Mouse (Mus musculus) C2C12 (cell line): Measurements from ENCODE around the gene Fkbp7. TPM values are rescaled to one million over a fixed set of nuclear protein-coding genes. Genes with fewer than 3 reads are reported as not detected.

Experiments used
- H3K27me3 ChIP-seq: one replicate; pipeline ENCODE4 v1.6.1; 2011; ENCODE audit not compliant: control insufficient read depth, insufficient read depth, insufficient read length
- H3K36me3 ChIP-seq: one replicate; pipeline ENCODE4 v1.6.1; 2011; ENCODE audit not compliant: control insufficient read depth, insufficient read depth
- H3K4me3 ChIP-seq: one replicate; pipeline ENCODE4 v1.5.1; 2011; ENCODE audit warnings: mild to moderate bottlenecking, control low read depth; ENCODE audit not compliant: poor library complexity, insufficient read depth, severe bottlenecking
- H3K79me2 ChIP-seq: one replicate; pipeline ENCODE4 v1.6.1; 2011; ENCODE audit not compliant: control insufficient read depth, insufficient read depth
- H3K79me3 ChIP-seq: one replicate; pipeline ENCODE4 v1.6.1; 2011; ENCODE audit warnings: low read depth, control low read depth
- H3ac ChIP-seq: one replicate; pipeline ENCODE3; 2011; ENCODE audit warnings: low read depth; ENCODE audit not compliant: control insufficient read depth, insufficient read length
- CEBPB ChIP-seq: IDR thresholded peaks from one replicate; pipeline ENCODE4 v1.6.1; 2011; ENCODE audit warnings: low read depth, mild to moderate bottlenecking, control low read depth, moderate library complexity
- CTCF ChIP-seq: IDR thresholded peaks from one replicate; pipeline ENCODE4 v1.5.1; 2011; ENCODE audit not compliant: control insufficient read depth, insufficient read depth, insufficient read length
- FOSL1 ChIP-seq: IDR thresholded peaks from one replicate; pipeline ENCODE4 v1.8.0; 2011; ENCODE audit warnings: mild to moderate bottlenecking, low read length; ENCODE audit not compliant: poor library complexity, insufficient read depth, severe bottlenecking
- MAX ChIP-seq: IDR thresholded peaks from one replicate; pipeline ENCODE4 v1.6.1; 2011; ENCODE audit warnings: mild to moderate bottlenecking, control low read depth
- MYOD1 ChIP-seq: IDR thresholded peaks from one replicate; pipeline ENCODE4 v1.6.1; 2011; ENCODE audit warnings: low read depth; ENCODE audit not compliant: control insufficient read depth, insufficient read length
- MYOG ChIP-seq: IDR thresholded peaks from one replicate; pipeline ENCODE4 v1.6.1; 2011; ENCODE audit not compliant: control insufficient read depth, insufficient read length; ENCODE audit errors: extremely low read depth
- USF1 ChIP-seq: IDR thresholded peaks from one replicate; pipeline ENCODE4 v1.6.1; 2011; ENCODE audit warnings: low read depth, mild to moderate bottlenecking, control low read depth, moderate library complexity
- polyA plus RNA-seq: library from polyadenylated mRNA; unstranded; fragments of >200 nt; fragmentation: generic; extraction: Trizol; gene quantifications from one replicate; pipeline ENCODE4 v1.2.1, GENCODE M21; 2012; ENCODE audit warnings: missing spikeins

The Fkbp7 gene
- polyA plus RNA-seq, 1 experiment = 36.5 TPM

GRCm38 (mm10) chr2:76702188-76702587 lies 29.3 kb upstream of the Fkbp7 start:
- TF ChIP-seq MYOG = no peak
- H3K27me3 ChIP-seq = no peaks in the 10 kb centered on the region
- peaks cover 10% of the 10 kb centered on the region for H3K36me3 ChIP-seq
- H3K79me2 ChIP-seq = no peaks in the 10 kb centered on the region
- no peak overlapping the region for H3ac ChIP-seq
- H3K4me3 ChIP-seq = no peak overlapping the region
- H3K79me3 ChIP-seq = no peaks in the 10 kb centered on the region

GRCm38 (mm10) chr2:76695290-76695689 lies 22.4 kb upstream of the Fkbp7 start:
- TF ChIP-seq CEBPB (no peak), MYOD1 (no peak), MYOG (no peak), USF1 (no peak), CTCF (no peak), MAX (no peak), FOSL1 (no peak)
- no peaks in the 10 kb centered on the region for H3K79me2 ChIP-seq

GRCm38 (mm10) chr2:76693765-76694164 lies 20.8 kb upstream of the Fkbp7 start:
- Histone ChIP-seq H3K36me3 (peaks cover 88% of the 10 kb centered on the region), H3ac (no peak overlapping the region), H3K27me3 (no peaks in the 10 kb centered on the region), H3K4me3 (no peak overlapping the region), H3K79me2 (peaks cover 5% of the 10 kb centered on the region), H3K79me3 (peaks cover 1% of the 10 kb centered on the region)
- no peak for TF ChIP-seq CTCF
- TF ChIP-seq CEBPB = no peak
- TF ChIP-seq USF1 = no peak
- TF ChIP-seq MYOG = no peak
- TF ChIP-seq MAX = no peak
- no peak for TF ChIP-seq FOSL1
- no peak for TF ChIP-seq MYOD1

More at GRCm38 (mm10) chr2:76695290-76695689, 22.4 kb upstream of the Fkbp7 start:
- H3K79me3 ChIP-seq = no peaks in the 10 kb centered on the region
- H3K4me3 ChIP-seq = no peak overlapping the region
- H3ac ChIP-seq = no peak overlapping the region
- H3K36me3 ChIP-seq = peaks cover 76% of the 10 kb centered on the region
- H3K27me3 ChIP-seq = no peaks in the 10 kb centered on the region

GRCm38 (mm10) chr2:76690436-76691204 lies 17.7 kb upstream of the Fkbp7 start:
- peaks cover 13% of the 10 kb centered on the region for H3K79me2 ChIP-seq
- H3K36me3 ChIP-seq = peaks cover 97% of the 10 kb centered on the region
- H3K79me3 ChIP-seq = peaks cover 1% of the 10 kb centered on the region
- H3ac ChIP-seq = no peak overlapping the region
- TF ChIP-seq FOSL1 = no peak
- no peaks in the 10 kb centered on the region for H3K27me3 ChIP-seq
- H3K4me3 ChIP-seq = no peak overlapping the region

- H3K79me3 ChIP-seq = peaks cover 1% of the 10 kb centered on the region
- H3K36me3 ChIP-seq = peaks cover 96% of the 10 kb centered on the region
- no peak overlapping the region for H3ac ChIP-seq
- H3K4me3 ChIP-seq = no peak overlapping the region
- no peak for TF ChIP-seq CTCF
- TF ChIP-seq MYOD1 = no peak
- TF ChIP-seq MYOG = no peak
- no peak for TF ChIP-seq USF1
- no peak for TF ChIP-seq CEBPB
- no peak for TF ChIP-seq MAX
- no peak for TF ChIP-seq FOSL1
- peaks cover 13% of the 10 kb centered on the region for H3K79me2 ChIP-seq
- no peaks in the 10 kb centered on the region for H3K27me3 ChIP-seq
Observed at GRCm38 (mm10) chr2:76688162-76688561, 15.2 kb upstream of the Fkbp7 start.

- peaks cover 96% of the 10 kb centered on the region for H3K36me3 ChIP-seq
- H3K79me2 ChIP-seq = peaks cover 19% of the 10 kb centered on the region
- H3K4me3 ChIP-seq = no peak overlapping the region
- H3K27me3 ChIP-seq = no peaks in the 10 kb centered on the region
- H3K79me3 ChIP-seq = peaks cover 1% of the 10 kb centered on the region
- no peak for TF ChIP-seq MYOG
- no peak for TF ChIP-seq MYOD1
- no peak for TF ChIP-seq USF1
- no peak for TF ChIP-seq MAX
- TF ChIP-seq FOSL1 = no peak
- TF ChIP-seq CTCF = no peak
- TF ChIP-seq CEBPB = no peak
- no peak overlapping the region for H3ac ChIP-seq
Observed at GRCm38 (mm10) chr2:76687608-76688007, 14.7 kb upstream of the Fkbp7 start.
